Mouse (Mus musculus) heart, adult 2 months (tissue): ENCODE results near the gene Chuk. TPM values are rescaled to one million over a fixed set of nuclear protein-coding genes. Genes with fewer than 3 reads are reported as not detected.

Source experiments
- DNase-seq, 2 experiments: peaks; one replicate each; pipeline ENCODE4 v3.0.0; 2021
- H3K27ac ChIP-seq: fragments of 200-600 bp; 2 replicates; pipeline ENCODE4 v1.8.1; 2022
- H3K27me3 ChIP-seq: fragments of 200-500 bp; 2 replicates; pipeline ENCODE4 v1.6.1; 2012; ENCODE audit warnings: mild to moderate bottlenecking, low read length, inconsistent platforms, mixed read lengths; ENCODE audit not compliant: control insufficient read depth, insufficient read depth
- H3K36me3 ChIP-seq: fragments of 200-500 bp; 2 replicates; pipeline ENCODE4 v1.6.1; 2012; ENCODE audit warnings: low read length, inconsistent platforms; ENCODE audit not compliant: control insufficient read depth, insufficient read depth
- H3K4me1 ChIP-seq: fragments of 200-500 bp; 2 replicates; pipeline ENCODE4 v1.6.1; 2011; ENCODE audit warnings: low read length; ENCODE audit not compliant: control insufficient read depth, insufficient read depth
- H3K4me3 ChIP-seq: fragments of 200-600 bp; 2 replicates; pipeline ENCODE4 v1.8.1; 2022
- H3K79me2 ChIP-seq: fragments of 200-500 bp; replicated peaks from 2 replicates; pipeline ENCODE4 v1.6.1; 2012; ENCODE audit warnings: mild to moderate bottlenecking, inconsistent platforms, low read length, moderate library complexity, mixed read lengths; ENCODE audit not compliant: control insufficient read depth, insufficient read depth
- H3K9ac ChIP-seq: fragments of 200-500 bp; 2 replicates; pipeline ENCODE4 v1.6.1; 2012; ENCODE audit warnings: low read depth, mild to moderate bottlenecking, control low read depth, inconsistent platforms, low read length, mixed read lengths
- CTCF ChIP-seq: fragments of 200-600 bp; IDR thresholded peaks from 2 replicates; pipeline ENCODE4 v1.8.1; 2022; ENCODE audit warnings: antibody characterized with exemption, mild to moderate bottlenecking, moderate library complexity
- EP300 ChIP-seq: fragments of 200-500 bp; IDR thresholded peaks from 2 replicates; pipeline ENCODE4 v1.6.1; 2011; ENCODE audit warnings: low read depth, low read length, control low read depth; ENCODE audit not compliant: insufficient read depth
- POLR2A ChIP-seq: fragments of 200-500 bp; IDR thresholded peaks from 2 replicates; pipeline ENCODE4 v1.6.1; 2011; ENCODE audit warnings: mild to moderate bottlenecking, low read depth, low read length, control low read depth; ENCODE audit not compliant: insufficient read depth
- WGBS: fragments of 180-500 bp; shearing (Covaris S2); methylation state at CpG from one replicate; pipeline ENCODE4 v1.1.7; 2018; 5-methylcytosine and 5-hydroxymethylcytosine counted together
- intact Hi-C: fragments of 180-260 bp; cut with DNase I; formaldehyde crosslinking; loops from one replicate; pipeline ENCODE4 v1.15.1; 2025
- long read RNA-seq: library from polyadenylated mRNA; stranded (forward); transcript quantifications from one replicate; pipeline ENCODE4 v2.0.0, GENCODE M21; 2021
- polyA plus RNA-seq: library from polyadenylated mRNA; depleted of rRNA; stranded (reverse); fragments of >200 nt; gene quantifications from 2 replicates; pipeline ENCODE4 v1.2.3, GENCODE M21; 2012; rRNA removed
- total RNA-seq, 2 experiments: library from RNA; stranded (reverse); gene quantifications; 2 replicates each; pipeline ENCODE4 v1.2.3; 2021

The Chuk gene
- 10 to 100 TPM; 31.2 to 32.5 TPM for total RNA-seq
- polyA plus RNA-seq: 13.9 and 28.9 TPM in 2 replicates
- long read RNA-seq, transcript Chuk-201 (21 exons, 3,502 nt): major isoform, 17 of 26 reads
- long read RNA-seq, transcript Chuk-202 (21 exons, 3,481 nt): minor isoform, 6 of 26 reads
- long read RNA-seq, partial matches to known transcripts: 0 of 26 reads
- long read RNA-seq, other reads (novel, unspliced or antisense): 3 of 26 reads

DNA sequence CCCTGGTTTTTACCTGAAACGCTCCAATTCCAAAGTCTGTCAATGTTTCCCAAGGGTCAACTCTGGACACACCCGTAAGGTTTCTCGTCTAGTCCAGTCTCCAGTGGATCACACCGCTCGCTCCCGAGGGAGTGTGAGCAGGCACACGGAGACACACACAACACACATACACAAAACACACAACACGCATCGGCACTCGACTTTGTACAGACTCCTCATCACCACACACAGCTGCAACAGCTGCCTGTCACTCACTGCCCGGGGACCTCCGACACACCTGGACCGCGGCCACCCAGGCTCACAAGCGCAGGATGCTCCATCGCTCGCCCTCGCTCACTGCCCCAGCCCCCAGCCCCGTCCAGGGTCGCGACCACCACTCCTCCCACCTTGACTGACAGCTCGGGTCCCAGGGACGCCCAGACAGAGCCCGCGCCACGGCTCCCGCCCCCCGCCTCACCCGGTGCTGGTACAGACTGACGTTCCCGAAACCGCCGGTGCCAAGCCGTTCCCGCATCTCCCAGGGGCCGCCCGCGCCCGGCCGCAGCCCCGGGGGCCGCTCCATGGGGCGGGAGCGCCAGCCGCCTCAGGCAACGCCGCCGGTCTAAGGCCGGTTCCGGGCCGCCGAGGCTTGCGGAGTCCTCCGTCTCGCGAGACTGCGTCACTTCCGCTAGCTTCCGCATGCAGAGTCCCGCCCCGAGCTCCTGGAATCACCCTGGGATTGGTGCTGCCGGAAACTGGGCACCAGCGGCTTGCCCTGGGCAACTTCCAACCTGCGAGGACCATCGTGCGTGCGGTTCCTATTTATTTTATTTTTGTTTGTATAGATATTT is at the start of gene Chuk:
Gene Chuk (minus strand): TSS at position 650 of the 830 bp plus-strand sequence.
- WGBS: under 1% methylated on average over 67 of the region's 67 CpGs
- H3K4me3 ChIP-seq: peak within 1 kb of the TSS; percentile 95
- peaks cover 2% of the 10 kb centered on the region; the same call in 1 of the 2 replicates for H3K36me3 ChIP-seq
- peaks cover 6% of the 10 kb centered on the region for H3K4me1 ChIP-seq
- H3K79me2 ChIP-seq: peaks cover 6% of the 10 kb centered on the region
- peak; percentile 97 to 98 for DNase-seq
- peak within 1 kb of the TSS; percentile 87 for H3K27ac ChIP-seq
- TF ChIP-seq POLR2A (peak; percentile 90), CTCF (no peak), EP300 (no peak)
- peak within 1 kb of the TSS; percentile 98 for H3K9ac ChIP-seq
- H3K27me3 ChIP-seq: no peaks in the 10 kb centered on the region
- intact Hi-C loops: loop anchor here (2.0 kb wide), 2 partner anchors 28 to 38 kb away; partner anchors contain the start of genes Cwf19l1 and Erlin1

DNA sequence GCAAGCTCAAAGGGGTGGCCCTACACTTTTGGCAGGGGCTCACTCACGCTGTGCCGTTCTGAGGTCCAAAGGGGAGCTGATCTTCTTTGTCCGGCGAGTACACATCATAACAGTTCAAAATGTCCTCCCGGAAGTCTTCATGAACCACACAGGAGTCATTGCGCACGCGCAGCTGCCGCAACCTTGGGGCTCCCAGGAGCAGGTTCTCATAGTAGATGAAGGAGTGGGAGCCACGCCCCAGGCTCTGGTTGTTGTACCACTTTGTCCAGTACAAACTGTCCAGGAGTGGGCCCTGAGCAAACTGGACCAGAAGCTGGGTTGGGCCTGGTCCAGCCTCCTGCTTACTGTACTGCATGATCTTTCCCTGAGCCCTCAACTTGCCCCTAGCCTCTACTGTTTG is 49.7 kb upstream of the Chuk start:
- 85% methylated on average over 10 of the region's 10 CpGs for WGBS
- TF ChIP-seq EP300: no peak
- TF ChIP-seq CTCF: no peak
- TF ChIP-seq POLR2A: no peak

DNA sequence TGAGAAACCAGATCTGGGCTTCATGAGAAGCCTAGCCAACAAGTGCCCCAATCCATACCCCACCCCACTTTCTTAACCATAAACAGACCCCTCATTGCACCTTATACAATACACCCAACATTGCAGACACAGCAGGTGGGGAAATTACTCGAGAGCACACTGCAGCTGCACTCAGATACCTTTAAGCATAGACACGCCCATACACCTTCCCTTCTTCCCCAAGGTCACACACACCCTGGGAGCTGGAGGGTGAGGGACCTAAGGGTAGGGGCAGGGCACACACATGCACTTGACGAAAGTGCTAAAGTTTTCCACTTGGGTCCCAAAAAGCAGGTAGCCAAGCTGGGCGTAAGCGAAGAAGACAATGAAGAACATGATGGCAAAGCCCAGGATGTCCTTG is 46.5 kb upstream of the Chuk start:
- Histone ChIP-seq H3K27ac (no peak overlapping the region), H3K9ac (no peak overlapping the region), H3K36me3 (no peaks in the 10 kb centered on the region), H3K27me3 (peaks cover 2% of the 10 kb centered on the region; the same call in 1 of the 2 replicates), H3K4me3 (no peak overlapping the region), H3K4me1 (no peaks in the 10 kb centered on the region), H3K79me2 (no peaks in the 10 kb centered on the region)
- TF ChIP-seq CTCF: no peak
- TF ChIP-seq POLR2A: no peak
- no peak for TF ChIP-seq EP300
- no peak for DNase-seq
- 72% methylated on average over 5 of the region's 5 CpGs for WGBS
- intact Hi-C loops: no loop called here

More for the DNA sequence above, 49.7 kb upstream of the Chuk start:
- H3K27me3 ChIP-seq: peaks cover 2% of the 10 kb centered on the region; the same call in 1 of the 2 replicates
- intact Hi-C loops: no loop called here
- no peak for DNase-seq
- H3K9ac ChIP-seq: no peak overlapping the region
- no peaks in the 10 kb centered on the region for H3K36me3 ChIP-seq
- H3K4me1 ChIP-seq: no peaks in the 10 kb centered on the region
- no peak overlapping the region for H3K4me3 ChIP-seq
- no peak overlapping the region for H3K27ac ChIP-seq
- H3K79me2 ChIP-seq: no peaks in the 10 kb centered on the region

DNA sequence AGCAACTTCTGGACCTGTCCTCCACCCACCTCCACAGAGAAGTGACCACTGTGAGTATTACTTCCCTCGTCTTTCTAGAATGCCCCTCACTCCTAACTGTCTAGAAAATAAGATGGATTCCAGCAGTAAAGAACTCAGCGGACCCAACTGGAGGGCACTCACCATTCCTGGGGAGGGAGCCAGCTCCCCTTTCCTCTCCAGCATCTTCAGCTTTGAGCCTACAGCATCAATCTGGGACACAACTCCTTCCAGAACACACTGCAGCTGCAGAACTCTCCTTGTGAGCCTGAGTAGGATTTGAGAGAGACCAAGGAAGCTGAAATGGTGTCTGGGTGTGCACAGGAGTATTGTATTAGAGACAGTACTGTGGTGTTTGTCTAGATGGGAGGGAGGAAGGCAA is 41.7 kb upstream of the Chuk start:
- intact Hi-C loops: no loop called here

DNA sequence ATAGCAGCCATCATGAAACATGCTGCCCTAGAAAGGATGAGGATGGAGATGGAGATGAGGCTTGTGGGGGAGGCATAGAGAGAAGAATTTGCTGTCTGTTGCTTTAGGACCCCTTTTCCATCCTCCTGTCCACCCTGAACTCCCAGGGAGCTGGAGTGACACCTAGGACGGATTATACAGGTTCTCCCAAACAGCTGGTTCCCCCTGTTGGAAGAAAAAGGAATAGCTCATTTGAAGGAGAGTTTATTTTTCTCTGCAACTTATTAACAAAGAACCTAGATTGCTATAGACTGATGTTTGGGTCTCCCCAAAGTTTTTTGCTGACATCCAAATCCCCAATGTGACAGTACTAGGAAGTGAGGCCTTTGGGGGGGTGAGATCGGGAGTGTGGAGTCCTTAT is 41.1 kb upstream of the Chuk start:
- no peak for TF ChIP-seq EP300
- peak; percentile 33 for TF ChIP-seq CTCF
- TF ChIP-seq POLR2A: no peak
- H3K79me2 ChIP-seq: no peaks in the 10 kb centered on the region
- H3K4me3 ChIP-seq: no peak overlapping the region
- no peak for DNase-seq
- H3K4me1 ChIP-seq: peaks cover 4% of the 10 kb centered on the region
- intact Hi-C loops: no loop called here
- 32% methylated on average over 2 of the region's 2 CpGs for WGBS
- no peak overlapping the region for H3K27ac ChIP-seq
- no peak overlapping the region for H3K9ac ChIP-seq
- H3K27me3 ChIP-seq: no peaks in the 10 kb centered on the region
- H3K36me3 ChIP-seq: no peaks in the 10 kb centered on the region

More for the DNA sequence above, 41.7 kb upstream of the Chuk start:
- Histone ChIP-seq H3K9ac (no peak overlapping the region), H3K4me1 (peaks cover 4% of the 10 kb centered on the region), H3K36me3 (no peaks in the 10 kb centered on the region), H3K4me3 (no peak overlapping the region), H3K79me2 (no peaks in the 10 kb centered on the region), H3K27ac (no peak overlapping the region), H3K27me3 (no peaks in the 10 kb centered on the region)
- TF ChIP-seq POLR2A (no peak), EP300 (no peak), CTCF (no peak)
- 65% methylated on average over 2 of the region's 2 CpGs for WGBS
- DNase-seq: no peak

DNA sequence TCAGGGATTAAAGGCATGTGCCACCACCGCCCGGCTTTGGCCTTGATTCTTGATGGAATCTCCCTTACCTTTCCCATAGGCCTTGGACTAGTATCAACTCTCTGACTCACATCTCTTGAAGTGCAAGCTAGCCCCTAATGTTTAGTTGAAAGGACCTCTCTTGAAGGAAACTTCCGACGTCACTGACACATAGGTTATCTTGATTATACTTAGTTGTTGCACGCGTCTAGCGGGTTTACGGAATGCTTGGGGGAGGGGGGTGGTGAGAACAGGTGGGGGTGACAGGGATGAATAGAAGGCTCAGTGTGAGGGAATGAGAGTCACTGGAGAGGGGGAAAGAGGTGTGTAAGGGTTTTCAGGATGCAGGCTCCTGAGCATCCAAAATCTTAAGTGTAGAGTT is 39.7 kb upstream of the Chuk start:
- WGBS: 95% methylated on average over 8 of the region's 8 CpGs
- H3K9ac ChIP-seq: no peak overlapping the region
- intact Hi-C loops: no loop called here

More for the DNA sequence above, 39.7 kb upstream of the Chuk start:
- Histone ChIP-seq H3K36me3 (no peaks in the 10 kb centered on the region), H3K4me1 (peaks cover 4% of the 10 kb centered on the region), H3K4me3 (no peak overlapping the region), H3K27ac (no peak overlapping the region; the same call in 1 of the 2 replicates), H3K79me2 (no peaks in the 10 kb centered on the region), H3K27me3 (no peaks in the 10 kb centered on the region)
- no peak for DNase-seq
- TF ChIP-seq CTCF: no peak
- TF ChIP-seq EP300: no peak
- no peak for TF ChIP-seq POLR2A
